Mouse (Mus musculus) naive thymus-derived CD4-positive, alpha-beta T cell, adult 2 months (primary cell): ENCODE measurements around the gene Zbtb8os.
"Not testable (repeated sequence)": the region's sequence is repeated elsewhere in the genome, so short reads cannot be mapped to it uniquely, and the experiment has no call there.

Experiments
- DNase-seq: peaks from one replicate; pipeline ENCODE4 v3.0.0-alpha.2; 2011; ENCODE audit warnings: low read depth

Zbtb8os gene

DNA sequence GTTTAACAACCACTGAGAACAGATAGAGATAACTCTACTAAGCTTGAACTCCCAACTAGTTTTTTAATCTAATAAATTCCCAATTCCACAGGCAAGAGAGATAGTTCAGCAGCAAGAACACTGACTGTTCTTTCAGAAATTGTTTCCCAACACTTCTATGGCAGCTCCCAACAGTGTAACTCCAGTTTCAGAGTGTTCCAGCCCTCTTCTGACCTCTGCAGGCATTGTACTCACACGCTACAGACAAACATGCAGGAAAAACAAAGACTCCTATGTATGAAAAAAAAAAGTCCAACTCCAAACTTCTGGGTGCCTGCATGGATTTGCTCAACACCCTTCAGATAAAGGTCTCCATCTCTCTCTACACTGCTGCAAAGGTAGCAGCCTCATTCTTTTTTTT lies 2.6 kb upstream of the Zbtb8os start:
- DNase-seq, result no peak

DNA sequence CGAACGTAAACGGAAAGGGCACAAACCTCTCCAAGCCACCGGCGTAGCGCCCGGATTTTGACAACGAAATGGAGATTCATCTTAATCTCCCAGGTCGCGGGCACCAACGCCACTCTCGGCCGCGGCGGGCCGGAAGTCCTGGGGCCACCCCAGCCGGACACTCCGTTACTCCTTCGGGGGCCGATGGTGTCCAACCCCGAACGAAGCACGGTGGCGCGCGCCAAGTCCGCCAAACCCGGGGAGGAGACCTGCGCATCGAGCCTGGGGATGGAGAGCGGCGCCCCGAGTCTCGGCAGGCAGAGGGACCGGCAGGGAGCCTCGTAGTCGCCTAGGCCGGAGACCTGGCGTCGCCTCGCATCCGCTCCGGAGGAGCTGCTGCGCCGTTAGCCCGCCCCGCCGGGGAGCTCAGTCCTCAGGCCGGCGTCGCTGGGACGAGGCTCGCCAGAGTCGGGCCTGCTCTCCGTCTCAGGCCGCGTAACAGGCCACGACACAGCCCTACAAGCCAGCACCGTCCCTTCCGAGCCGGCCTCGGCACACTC lies 749 bp upstream of the Zbtb8os start:
- DNase-seq, result no peak

DNA sequence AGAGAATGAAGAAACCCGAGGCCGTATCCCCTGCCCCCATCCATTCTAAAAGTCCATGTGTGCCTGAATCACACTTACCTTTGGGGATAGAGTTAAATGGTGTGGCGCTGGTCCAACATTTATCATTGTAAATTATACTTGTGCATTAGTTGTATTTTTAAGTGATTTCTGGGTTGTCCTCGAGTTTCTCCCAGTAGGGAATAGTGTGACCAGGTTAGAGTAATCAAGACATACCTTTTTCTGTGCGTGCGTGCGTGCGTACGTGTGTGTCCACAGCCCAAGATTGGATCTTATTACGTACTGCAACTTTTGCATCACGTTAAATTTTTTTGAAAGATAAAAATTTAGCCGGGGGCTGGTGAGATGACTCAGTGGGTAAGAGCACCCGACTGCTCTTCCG lies 796 bp downstream of the Zbtb8os start:
- no peak for DNase-seq

DNA sequence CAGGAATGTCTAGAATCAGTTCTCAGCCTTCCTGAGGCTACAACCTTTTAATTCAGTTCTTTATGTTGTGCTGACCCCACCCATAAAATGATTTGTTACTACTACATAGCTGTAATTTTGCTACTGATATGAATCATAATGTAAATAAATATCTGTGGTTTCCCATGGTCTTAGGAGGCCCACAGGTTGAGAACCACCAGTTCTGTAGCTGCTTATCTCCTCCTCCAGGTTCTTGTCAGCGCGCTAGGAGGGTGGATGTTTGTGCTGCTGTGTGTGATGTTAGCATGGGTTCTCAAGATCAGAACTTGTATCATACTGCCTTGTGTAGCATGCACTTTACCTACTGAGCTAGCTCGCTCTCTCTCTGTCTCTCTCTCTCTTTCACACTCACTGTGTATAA lies 4.2 kb downstream of the Zbtb8os start:
- DNase-seq, result no peak

DNA sequence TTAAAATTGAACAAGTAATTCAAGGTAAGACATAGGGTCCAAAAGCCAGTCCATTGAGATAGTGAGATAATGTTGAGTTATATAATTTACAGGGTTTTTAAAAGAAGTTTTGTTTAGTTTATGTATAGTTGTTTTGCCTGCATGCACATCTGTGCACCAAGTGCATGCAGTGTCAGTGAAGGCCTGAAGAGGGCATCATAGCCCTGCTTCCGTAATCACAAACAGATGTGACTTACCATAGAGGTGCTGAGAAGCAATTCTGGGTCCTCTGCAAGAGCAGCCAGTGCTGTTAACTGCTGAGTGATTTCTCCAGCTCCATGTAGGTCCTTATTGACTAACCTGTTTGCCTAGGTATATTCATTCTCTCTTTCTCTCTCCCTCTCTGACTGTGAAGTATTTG lies 6.4 kb downstream of the Zbtb8os start:
- peak; percentile 36 for DNase-seq

DNA sequence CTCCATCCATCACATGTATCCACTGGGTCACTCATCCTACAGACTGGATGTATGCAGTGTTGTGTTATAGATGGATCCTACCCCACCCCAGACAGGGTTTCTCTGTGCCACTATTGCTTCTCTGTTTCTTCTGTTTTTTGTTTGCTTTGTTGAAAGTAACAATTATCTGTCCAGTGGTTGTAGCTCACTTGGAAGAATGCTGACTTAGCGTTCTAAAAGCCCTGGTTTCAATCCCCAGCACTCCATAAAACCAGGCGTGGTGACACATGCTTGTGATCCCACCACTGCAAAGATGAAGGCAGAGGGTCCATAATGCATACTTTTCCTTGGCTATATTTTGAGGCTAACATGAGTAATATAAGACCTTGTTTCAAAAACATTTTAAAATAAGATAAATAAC lies 7.2 kb downstream of the Zbtb8os start:
- DNase-seq, result no peak

DNA sequence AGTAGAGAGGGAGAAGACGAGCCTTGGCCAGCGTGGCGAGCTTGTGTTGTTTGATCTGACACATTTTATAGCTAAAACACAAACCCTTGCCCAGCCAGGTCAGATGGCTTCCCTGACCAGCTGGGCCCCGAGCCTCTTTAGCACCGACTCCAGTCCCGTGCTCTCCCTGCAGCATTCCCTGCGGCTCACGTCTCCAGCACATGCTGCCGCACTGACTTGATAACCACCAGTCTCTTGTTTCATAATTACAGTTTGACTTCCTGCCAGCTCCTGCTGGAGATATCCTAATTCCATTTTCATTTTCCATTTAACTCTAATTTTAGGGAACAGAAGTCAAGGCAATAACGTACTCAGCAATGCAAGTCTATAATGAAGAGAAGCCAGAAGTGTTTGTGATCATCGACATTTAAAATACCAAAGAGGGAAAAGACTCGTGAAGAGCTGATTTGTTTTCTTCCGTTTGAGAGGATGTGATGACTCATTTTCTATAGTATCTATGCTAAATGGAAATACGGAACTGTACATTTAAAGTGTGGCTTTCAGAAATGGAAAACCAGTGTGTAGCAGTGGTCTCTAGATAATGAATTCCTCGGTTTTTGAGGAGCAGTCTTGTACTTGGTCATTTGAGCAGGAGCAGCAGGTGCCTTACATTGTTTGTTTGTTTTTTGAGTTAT lies 11.1 kb downstream of the Zbtb8os start:
- DNase-seq, result no peak

DNA sequence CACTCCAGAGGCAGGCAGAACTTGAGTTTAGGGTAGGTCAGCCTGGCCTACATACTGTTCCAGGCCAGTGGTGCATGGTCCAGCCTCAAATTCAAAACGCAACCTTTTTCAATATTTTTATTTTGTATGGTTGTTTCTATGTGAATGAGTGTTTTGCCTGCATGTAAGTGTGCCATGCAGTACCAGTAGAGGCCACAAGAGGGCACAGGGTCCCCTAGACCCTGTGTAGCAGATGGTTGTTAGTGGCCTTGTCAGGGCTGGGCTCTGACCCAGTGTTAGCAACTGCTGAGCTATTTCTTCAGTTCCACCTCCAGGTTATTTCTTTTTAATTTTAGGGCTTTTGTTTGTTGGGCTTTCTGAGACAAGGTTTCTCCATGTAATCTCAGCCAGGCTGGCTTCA lies 15.1 kb downstream of the Zbtb8os start:
- peak; percentile 91 for DNase-seq

DNA sequence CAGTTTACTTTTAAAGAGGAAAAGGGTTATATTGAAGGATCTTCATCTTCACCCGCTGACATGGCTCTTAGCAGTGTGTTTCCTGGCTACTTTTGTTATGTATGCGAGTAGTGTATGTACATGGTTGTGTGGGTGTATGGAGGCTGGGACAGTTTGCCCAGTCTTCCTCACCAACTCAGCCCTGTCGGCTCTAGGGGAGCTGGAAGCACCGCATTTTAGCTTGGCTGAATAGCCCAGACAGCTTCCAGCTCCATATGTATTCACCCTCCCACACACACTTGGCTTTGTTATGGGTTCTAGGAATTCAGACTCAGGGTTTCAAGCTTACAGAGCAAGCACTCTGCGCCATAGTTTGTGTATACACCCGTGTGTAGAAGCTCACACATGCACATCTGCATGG lies 15.6 kb downstream of the Zbtb8os start:
- DNase-seq, result no peak

DNA sequence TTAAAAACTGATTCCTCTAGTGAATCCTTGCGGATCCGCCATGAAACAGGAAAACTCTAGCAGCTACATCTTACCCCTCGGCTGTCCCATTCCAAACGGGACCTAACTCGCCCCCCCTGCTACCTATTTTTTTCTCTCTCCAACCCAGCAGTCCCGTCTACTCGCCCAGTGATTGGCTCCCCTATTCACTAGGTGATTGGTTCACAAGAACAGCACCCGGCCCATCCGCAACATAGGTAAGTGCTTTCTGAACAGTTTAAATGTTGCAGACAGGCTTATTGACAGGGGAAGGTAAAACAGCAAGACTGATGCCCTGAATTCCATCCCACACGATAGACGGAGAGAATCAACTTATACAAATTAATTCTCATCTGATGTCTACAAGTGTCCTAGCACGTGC lies 17.7 kb downstream of the Zbtb8os start:
- DNase-seq, result no peak

DNA sequence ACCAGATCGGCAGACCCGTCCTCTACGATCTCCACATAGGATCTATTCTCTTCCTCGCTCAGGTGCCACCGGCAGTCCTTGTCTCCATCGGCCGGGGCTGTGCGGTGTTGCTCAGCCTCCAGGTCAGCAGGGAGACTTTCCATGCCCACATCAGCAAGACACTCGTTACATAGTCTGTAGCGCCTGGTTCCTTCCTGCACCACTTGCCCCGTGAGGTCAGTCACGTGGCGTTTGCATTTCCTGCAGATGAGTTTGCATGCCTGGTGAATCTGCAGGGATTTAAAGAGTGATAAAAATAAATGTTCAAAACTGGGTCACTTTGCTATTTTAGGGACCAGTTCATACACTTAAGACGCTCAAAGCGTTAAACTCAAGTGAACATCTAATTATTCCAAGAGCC lies 18.7 kb downstream of the Zbtb8os start:
- no peak for DNase-seq

DNA sequence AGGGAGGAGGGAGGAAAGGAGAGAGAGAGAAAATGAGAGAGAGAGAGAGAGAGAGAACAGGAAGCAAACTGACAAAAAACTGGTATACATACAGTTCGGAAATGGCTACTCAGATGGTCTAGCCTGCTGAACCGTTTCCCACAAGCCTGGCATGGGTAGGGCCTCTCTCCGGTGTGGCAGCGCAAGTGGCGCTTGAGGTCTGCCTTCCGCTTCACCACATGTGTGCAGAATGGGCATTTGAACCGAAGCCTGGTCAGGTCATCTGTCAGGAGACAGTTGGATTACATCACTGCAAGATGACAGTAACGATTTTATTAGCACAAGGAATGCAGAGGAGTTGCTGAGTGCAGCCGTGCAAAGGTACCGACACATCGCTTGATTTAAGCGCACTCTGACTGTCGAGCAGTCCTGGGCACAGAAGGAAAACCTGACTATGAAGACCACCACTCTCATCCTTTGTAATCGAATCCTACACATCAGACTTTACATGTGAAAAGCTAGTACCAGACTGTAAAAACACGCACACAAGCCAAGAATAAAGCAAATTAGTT lies 22.2 kb downstream of the Zbtb8os start:
- no peak for DNase-seq

DNA sequence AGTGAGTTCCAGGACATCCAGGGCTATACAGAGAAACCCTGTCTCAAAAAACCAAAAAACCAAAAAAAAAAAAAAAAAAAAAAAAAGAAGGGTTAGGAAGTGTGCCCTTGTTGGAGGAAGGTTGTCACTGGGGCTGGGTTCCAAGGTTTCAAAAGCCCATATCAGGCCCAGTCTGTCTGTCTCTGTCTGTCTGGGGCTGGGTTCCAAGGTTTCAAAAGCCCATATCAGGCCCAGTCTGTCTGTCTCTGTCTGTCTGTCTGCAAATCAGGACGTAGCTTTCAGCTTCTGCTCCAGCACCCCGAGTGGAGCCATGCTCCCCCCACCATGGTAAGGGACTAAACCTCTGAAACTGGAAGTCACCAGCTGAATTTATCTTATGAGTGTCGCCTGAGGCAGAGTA lies 26.7 kb downstream of the Zbtb8os start:
- DNase-seq, result not testable (repeated sequence)

DNA sequence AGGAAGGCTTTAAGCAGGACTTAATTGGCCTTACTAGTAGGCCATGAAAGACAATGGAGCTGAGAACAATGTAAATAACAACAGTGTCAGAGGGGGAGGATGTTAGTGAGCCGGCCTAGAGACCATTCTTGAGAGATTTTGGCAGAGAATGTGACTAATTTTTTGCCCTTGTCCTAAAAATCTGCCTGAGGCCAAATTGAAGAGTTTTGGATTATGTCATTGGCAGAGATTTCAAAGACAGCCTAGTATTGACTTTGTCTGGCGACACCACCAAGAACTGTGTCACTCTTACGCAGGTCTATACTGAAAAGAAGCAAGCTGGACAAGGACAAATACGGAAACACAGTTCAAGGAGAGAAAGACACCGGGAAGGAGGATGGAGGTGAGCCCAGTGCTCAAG lies 27.3 kb downstream of the Zbtb8os start:
- DNase-seq, result no peak

DNA sequence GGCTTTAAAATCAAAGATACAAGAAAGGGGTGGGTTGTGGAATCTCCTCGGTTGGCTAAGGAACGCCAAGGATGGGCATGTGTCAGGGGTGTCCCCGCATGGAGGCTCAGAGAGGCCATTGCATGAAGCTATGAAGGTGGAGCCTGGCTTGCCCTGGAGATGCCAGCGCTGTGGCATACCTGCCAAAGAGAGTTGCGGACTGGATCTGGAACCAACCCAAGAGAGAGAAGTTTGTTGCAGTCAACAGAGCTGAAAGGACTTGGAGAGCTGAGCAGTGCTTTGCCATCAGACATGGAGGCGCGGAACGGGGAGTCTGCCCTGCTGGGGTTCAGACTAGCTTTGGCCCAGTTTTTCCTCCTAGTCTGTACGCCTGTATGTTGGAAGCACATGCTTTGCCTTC lies 28.0 kb downstream of the Zbtb8os start:
- no peak for DNase-seq

DNA sequence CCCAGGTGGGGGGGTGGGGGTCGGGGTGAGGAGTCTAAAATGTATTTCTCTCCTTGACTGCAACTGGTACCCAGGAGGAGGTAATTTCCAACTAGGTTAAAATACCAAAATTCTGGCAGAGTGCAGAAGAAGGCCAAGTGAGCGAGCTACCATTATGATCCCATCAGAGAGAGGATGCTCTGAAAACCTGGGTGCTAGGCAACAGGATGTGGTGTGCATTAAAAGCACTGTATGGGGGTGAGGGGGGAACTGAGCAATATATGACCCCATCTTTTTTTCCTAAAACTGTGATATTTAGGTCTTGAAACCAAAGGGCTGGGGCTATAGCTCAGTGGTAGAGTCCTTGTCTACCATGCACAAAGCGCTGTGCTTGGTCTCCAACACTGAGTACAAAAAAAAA lies 28.9 kb downstream of the Zbtb8os start:
- DNase-seq, result peak; percentile 56

DNA sequence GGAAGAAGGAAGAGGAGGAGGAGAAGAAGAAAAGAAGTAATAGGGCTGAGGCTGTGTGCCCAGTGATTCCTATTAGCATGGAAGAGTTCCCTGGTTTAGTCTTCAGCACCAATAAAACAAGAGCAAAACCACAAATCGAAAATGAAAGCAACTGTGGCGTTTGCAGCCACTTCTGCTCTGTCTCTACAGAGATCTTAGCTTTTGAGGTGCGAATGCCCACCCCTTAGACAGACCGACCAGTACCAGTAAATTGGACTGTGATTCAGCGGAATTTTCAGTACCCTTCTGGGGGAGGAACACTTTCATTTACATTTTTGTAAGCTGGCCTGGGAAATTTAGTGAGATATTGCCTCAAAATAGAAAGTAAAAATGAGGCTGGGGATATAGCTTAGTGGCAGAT lies 29.7 kb downstream of the Zbtb8os start:
- peak; percentile 78 for DNase-seq

DNA sequence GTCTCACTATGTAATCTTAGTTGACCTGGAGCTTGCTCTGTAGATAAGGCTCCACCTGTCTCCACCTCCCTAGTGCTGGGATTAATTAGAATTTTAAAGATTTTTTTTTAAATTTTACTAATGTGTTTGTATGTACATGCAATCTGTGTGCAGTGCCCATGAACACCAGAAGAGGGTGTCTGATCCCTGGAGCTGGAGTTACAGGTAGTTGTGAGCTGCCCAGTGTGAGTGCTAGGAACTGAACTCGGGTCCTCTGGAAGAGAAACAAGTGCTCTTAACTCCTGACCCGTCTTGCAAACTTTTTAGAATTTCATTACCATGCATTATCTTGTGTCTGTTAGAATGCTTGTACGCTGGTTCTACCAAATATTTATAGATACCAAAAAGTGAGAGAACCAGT lies 35.9 kb downstream of the Zbtb8os start:
- DNase-seq, result no peak

DNA sequence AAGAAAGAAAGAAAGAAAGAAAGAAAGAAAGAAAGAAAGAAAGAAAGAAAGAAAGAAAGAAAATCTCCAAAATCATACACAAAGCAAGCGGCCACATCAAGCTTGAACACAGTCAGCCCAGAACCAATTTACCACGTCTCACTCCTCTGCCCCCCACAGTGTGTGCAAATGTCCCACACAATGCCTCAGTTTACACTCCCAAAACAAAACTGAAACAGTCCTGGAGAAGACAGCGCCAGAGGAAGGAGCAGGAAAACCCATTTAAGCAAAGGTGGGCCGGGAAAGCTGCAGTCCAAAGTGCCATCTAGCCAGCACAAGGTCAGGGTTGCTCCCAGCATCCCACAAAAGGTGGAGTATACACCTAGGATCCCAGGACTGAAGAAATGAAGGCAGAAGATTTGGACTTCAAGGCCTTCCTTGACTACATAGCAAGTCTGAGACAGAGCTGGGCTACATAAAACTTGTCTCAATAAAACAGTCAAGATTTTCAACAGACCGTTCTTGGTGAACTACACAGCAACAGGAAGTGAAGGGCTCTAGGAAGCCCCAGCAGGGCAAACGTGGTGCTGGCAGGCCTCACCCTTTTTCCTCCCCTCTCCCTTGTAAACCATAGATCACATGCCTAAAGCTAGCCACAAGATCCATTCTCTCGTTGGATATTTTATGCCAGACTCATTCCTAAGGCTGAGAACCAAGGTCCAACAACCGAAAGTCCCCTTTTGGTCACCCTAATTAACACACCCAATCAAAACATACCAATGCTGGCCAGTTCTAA lies 37.9 kb downstream of the Zbtb8os start:
- peak; percentile 68 for DNase-seq

DNA sequence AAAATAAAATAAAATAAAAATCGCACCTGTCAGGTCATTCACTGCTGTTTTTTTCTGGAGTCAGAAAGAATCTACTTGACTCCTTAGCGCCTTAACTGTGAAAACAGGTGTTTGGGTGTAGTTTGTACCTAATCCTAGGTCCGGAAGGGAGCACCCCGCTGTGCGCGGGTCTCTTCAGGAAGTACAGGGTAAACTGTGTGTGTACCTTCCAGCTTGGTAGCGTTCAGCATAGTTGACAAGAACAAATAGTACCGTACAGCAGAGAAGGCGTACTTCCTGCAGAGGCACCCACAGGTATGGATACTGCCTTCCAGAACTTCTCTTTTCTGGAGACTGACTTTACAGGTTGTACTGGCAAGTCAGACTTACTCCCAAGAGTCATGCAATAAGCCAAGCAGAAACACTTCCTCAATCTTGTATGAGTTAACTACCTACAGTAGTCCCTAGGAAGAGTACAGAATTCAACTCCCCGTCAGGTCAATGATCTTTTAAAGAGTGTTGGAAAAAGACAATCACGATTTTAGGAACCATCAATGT lies 38.8 kb downstream of the Zbtb8os start:
- DNase-seq, result no peak

DNA sequence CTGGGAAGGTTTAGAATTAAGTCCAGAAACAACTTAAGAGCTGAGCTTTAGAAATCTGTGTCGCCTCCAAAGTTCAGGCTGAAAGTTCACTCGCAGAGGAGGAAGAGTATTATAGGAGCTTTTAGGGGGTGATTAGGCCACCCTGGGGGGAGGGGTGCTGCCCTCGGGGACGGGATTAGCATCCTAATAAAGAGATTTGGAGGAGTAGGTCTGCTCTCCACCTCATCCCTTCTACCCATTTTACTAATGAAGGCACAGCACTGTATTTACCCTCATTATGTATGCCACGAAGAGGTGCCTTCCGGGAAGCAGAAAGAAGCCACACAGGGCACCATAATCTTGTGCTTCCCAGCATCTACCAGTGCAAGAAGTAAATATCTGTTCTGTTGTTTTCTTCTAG lies 39.5 kb downstream of the Zbtb8os start:
- no peak for DNase-seq

DNA sequence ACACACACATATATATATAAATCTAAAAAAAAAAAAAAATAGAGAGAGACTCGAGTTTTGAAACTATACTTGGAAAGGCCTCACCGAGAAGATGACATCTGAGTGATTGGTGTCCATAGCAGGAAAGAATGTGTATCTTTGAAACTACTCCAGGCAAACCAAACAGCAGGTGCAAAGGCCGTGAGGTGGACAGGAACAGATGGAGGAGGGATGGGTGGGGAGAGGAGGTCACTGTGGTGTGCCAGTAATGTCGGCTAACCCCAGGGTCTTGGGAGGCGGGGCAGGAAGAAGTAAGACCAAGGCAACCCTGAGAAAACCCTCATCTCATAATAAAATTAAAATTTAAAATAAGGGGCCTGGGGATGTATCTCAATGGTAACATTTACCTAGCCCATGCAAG lies 40.3 kb downstream of the Zbtb8os start:
- no peak for DNase-seq

DNA sequence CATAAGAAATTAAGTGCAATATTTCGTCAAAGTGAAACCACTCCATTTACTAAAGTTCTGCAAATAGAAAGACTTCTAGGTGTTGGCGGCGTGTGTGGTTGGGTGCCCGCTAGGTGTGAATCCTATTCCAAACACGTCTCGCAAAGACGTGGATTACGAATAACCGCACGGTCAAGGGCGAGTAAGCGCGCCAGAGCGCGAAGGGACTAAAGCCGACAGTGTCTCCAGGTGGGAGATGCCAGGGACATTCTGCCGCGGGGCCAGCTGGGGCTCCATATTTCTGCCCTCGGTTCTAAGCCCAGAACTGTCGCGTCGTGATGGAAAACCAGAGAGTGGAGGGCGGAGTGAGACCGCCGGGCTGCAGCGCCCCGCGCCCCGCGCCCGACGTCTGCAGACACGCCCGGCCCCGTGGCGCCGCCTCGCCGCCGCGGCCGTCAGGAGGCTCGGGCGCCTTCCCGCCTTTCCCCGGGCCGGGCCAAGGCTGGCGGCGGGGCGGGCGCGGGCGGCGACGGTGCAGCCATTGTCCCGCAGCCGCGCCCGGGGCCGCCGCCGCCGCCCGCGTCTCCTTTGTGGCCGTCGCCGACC lies 41.6 kb downstream of the Zbtb8os start:
- DNase-seq, result peak; percentile 67
